Mouse (Mus musculus) liver, postnatal 0 days (tissue): ENCODE data around the gene Actl6a. TPM values are rescaled to one million over a fixed set of nuclear protein-coding genes. Genes with fewer than 3 reads are reported as not detected.

Source experiments
- ATAC-seq: fragments of 200-750 bp; cut with Nextera tagmentation; 2 replicates; pipeline ENCODE4 v1.8.0; 2017; ENCODE audit warnings: mild to moderate bottlenecking, moderate library complexity
- DNase-seq: peaks from one replicate; pipeline ENCODE4 v3.0.0-alpha.2; 2016
- H3K27ac ChIP-seq: fragments of 300-500 bp; sonication (generic); 2 replicates; pipeline ENCODE4 v1.5.1; 2014; ENCODE audit warnings: antibody characterized with exemption, moderate library complexity, mild to moderate bottlenecking, low read depth
- H3K27me3 ChIP-seq: fragments of 300-500 bp; sonication (generic); 2 replicates; pipeline ENCODE4 v1.6.1; 2014; ENCODE audit warnings: low read length, control low read depth, mixed read lengths; ENCODE audit not compliant: insufficient read depth
- H3K36me3 ChIP-seq: fragments of 300-500 bp; sonication (generic); replicated peaks from 2 replicates; pipeline ENCODE4 v1.6.1; 2014; ENCODE audit warnings: mild to moderate bottlenecking, control low read depth, low read length, moderate library complexity, mixed read lengths; ENCODE audit not compliant: insufficient read depth
- H3K4me1 ChIP-seq: fragments of 300-500 bp; sonication (generic); 2 replicates; pipeline ENCODE4 v1.6.1; 2014; ENCODE audit warnings: antibody characterized with exemption, mild to moderate bottlenecking, control low read depth; ENCODE audit not compliant: insufficient read depth
- H3K4me2 ChIP-seq: fragments of 300-500 bp; sonication (generic); 2 replicates; pipeline ENCODE4 v1.6.1; 2014; ENCODE audit warnings: low read depth, mild to moderate bottlenecking, low read length, moderate library complexity, mixed read lengths
- H3K4me3 ChIP-seq: fragments of 300-500 bp; sonication (generic); 2 replicates; pipeline ENCODE4 v1.5.1; 2014; ENCODE audit warnings: low read depth, low read length
- H3K9ac ChIP-seq: fragments of 300-500 bp; sonication (generic); replicated peaks from 2 replicates; pipeline ENCODE4 v1.6.1; 2014; ENCODE audit warnings: mild to moderate bottlenecking, moderate library complexity
- H3K9me3 ChIP-seq: fragments of 300-500 bp; sonication (generic); 2 replicates; pipeline ENCODE4 v1.6.1; 2016; ENCODE audit warnings: mild to moderate bottlenecking, control low read depth, low read length, mixed read lengths
- CTCF ChIP-seq: sonication (generic); IDR thresholded peaks from 2 replicates; pipeline ENCODE4 v1.5.1; 2016; ENCODE audit warnings: antibody characterized with exemption, low read depth
- EP300 ChIP-seq: IDR thresholded peaks from 2 replicates; pipeline ENCODE4 v1.6.1; 2016; ENCODE audit warnings: antibody characterized with exemption, low read depth, mild to moderate bottlenecking
- WGBS: fragments of 180-500 bp; shearing (Covaris S2); extraction: QIAGEN DNeasy Blood & Tissue Kit; methylation state at CpG from one replicate; pipeline ENCODE4 v1.1.7; 2014; ENCODE audit not compliant: insufficient replicate concordance; 5-methylcytosine and 5-hydroxymethylcytosine counted together
- polyA plus RNA-seq: library from polyadenylated mRNA; unstranded; fragments of >200 nt; fragmentation: Nextera tagmentation; extraction: Ambion mirVana; gene quantifications from 2 replicates; pipeline ENCODE4 v1.2.1, GENCODE M21; 2015

The Actl6a gene
- polyA plus RNA-seq, 1 experiment from 2014 or later, result 40.0 TPM

DNA sequence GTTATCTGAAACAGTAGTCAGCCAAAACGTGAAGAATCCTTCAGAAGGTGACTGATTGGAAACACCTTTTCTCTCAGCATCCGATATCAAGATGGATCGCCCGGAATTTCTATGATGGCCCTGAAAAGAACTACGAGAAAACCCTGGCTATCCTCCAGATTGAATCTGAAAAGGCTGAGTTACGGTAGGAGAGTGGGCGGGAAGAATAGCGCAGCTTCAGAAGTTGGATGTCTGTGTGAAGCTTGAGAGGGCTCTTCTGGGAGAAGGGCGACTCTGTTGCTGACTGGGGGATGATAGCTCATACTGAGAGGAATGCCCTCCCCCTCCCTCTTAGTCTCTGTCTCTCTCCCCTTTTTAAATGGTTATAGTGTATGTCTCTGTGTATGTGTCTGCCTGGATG lies 42.3 kb downstream of the Actl6a start:
- no peaks in the 10 kb centered on the region for H3K9me3 ChIP-seq
- ATAC-seq, result no peak
- 92% methylated on average over 9 of the region's 9 CpGs for WGBS

DNA sequence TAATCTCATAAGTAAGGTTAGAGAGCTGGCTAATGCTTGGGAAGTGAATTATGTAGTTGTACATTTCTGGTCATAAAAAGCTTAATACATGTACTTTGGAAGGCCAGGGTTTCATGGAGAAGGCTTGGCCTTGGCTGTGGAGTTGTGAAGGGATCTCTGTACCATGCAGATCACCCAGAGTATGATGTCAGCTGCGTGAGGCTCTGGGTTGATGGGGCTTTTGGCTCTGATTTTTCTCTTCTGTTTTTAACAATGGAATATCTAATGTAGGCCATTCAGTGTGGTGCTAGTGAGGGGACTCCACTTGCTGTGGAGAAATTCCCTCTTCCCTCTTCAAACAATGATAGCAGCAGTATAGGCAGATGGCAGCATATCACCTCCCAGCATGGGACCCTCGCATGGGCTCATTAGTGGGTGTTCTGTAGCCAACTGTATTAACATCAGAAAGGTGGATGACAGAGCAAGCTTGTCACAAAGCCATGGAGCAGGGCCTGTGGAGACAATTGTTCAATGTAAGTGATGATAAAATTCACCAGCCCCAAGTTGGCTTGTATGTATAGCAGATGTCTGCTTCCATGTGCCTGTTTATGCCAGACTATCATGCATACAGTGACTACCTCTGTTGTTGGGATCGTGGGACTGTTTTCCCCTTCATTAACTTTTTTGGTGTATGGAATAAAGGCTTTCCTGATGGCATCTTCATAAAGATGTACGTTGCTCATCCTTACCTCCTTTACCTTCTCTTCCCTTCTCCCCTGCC lies 43.9 kb downstream of the Actl6a start:
- TF ChIP-seq EP300 (no peak), CTCF (no peak)
- peaks cover 42% of the 10 kb centered on the region for H3K36me3 ChIP-seq
- ATAC-seq (no peak), DNase-seq (no peak)
- H3K9ac ChIP-seq, result no peak overlapping the region
- H3K4me1 ChIP-seq, result no peaks in the 10 kb centered on the region
- H3K9me3 ChIP-seq, result no peaks in the 10 kb centered on the region
- no peak overlapping the region for H3K4me2 ChIP-seq
- no peak overlapping the region for H3K27ac ChIP-seq
- no peaks in the 10 kb centered on the region for H3K27me3 ChIP-seq
- no peak overlapping the region for H3K4me3 ChIP-seq
- 85% methylated on average over 4 of the region's 4 CpGs for WGBS

More for the DNA sequence above, 42.3 kb downstream of the Actl6a start:
- no peak for DNase-seq
- TF ChIP-seq CTCF (no peak), EP300 (no peak)
- no peaks in the 10 kb centered on the region for H3K4me1 ChIP-seq
- H3K9ac ChIP-seq, result no peak overlapping the region
- H3K4me3 ChIP-seq, result no peak overlapping the region
- no peak overlapping the region for H3K27ac ChIP-seq
- H3K4me2 ChIP-seq, result no peak overlapping the region
- H3K36me3 ChIP-seq, result peaks cover 45% of the 10 kb centered on the region
- no peaks in the 10 kb centered on the region for H3K27me3 ChIP-seq

DNA sequence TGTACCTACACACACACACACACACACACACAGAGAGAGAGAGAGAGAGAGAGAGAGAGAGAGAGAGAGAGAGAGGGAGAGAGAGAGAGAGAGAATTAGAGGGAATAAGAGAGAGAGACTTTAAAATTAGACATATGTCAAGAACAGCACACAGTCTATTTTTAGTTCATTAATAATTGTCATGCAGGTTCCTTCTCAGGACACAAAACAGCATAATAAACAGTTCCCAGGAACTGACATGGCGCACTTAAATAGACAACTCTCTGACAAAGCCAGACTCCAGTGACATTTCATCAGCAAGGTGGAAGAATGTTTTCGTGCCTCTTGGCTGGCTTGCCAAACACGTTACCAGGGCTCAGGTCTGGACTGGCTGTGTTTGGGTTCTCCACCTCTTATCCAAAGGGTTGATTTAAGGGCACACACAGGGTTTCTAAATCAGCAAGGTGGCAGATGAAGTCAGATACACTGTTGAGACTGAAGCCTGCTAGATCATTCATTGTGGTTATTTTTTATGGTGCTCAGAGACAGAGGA lies 48.4 kb downstream of the Actl6a start:
- no peak for ATAC-seq
- DNase-seq, result no peak
- H3K4me2 ChIP-seq, result no peak overlapping the region
- no peaks in the 10 kb centered on the region for H3K9me3 ChIP-seq
- TF ChIP-seq EP300, result no peak
- TF ChIP-seq CTCF, result no peak
- WGBS, result 85% methylated on average over 3 of the region's 3 CpGs
- H3K27ac ChIP-seq, result no peak overlapping the region
- peaks cover 14% of the 10 kb centered on the region for H3K36me3 ChIP-seq
- H3K9ac ChIP-seq, result no peak overlapping the region
- no peak overlapping the region for H3K4me3 ChIP-seq
- no peaks in the 10 kb centered on the region for H3K4me1 ChIP-seq
- no peaks in the 10 kb centered on the region for H3K27me3 ChIP-seq

DNA sequence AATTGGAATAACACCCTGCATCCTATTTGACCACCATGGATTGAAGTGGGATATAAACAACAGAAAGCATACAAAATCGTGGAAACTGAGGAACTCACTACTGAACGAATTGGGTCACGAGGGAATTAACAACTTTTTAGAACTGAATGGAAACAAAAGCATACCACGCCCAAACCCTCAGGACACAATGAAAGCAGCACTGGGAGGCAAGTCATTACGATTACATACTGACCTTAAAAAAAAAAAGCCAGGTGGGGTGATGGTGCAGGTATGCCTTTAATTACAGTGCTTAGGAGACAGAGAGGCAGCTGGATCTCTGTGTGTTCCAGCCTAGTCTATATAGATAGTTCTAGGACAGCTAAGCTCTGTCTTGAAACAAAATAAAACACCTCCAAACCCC lies 53.1 kb downstream of the Actl6a start:
- H3K9ac ChIP-seq, result no peak overlapping the region
- H3K27ac ChIP-seq, result no peak overlapping the region
- no peaks in the 10 kb centered on the region for H3K9me3 ChIP-seq
- ATAC-seq (no peak), DNase-seq (no peak)
- H3K36me3 ChIP-seq, result no peaks in the 10 kb centered on the region
- no peaks in the 10 kb centered on the region for H3K4me1 ChIP-seq
- WGBS, result 76% methylated on average over 5 of the region's 5 CpGs
- TF ChIP-seq EP300 (no peak), CTCF (no peak)
- no peaks in the 10 kb centered on the region for H3K27me3 ChIP-seq
- no peak overlapping the region for H3K4me3 ChIP-seq
- no peak overlapping the region for H3K4me2 ChIP-seq

DNA sequence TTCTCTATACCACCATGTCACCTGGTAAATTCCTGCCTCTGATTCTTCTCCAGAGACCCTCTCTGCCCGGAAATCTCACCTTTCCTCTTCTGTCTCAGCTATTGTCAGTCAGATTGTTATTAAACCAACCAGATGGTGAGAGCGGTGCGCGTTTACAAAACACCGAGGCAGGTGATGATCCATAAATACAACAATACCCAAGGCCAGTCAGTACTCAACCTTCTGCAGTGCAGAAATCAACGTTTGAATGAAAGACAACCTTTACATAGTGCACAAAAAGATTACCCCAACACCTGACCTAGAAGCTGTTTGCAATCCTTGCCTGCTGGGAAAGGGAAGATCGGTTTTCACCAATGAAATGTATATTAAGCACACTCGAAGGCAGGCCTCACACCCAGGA lies 56.9 kb downstream of the Actl6a start:
- no peak overlapping the region for H3K4me3 ChIP-seq
- H3K4me2 ChIP-seq, result no peak overlapping the region
- H3K36me3 ChIP-seq, result no peaks in the 10 kb centered on the region
- H3K9ac ChIP-seq, result no peak overlapping the region
- DNase-seq (no peak), ATAC-seq (no peak)
- no peak overlapping the region for H3K27ac ChIP-seq
- 55% methylated on average over 8 of the region's 8 CpGs for WGBS
- H3K4me1 ChIP-seq, result no peaks in the 10 kb centered on the region
- H3K27me3 ChIP-seq, result no peaks in the 10 kb centered on the region
- no peak for TF ChIP-seq CTCF
- TF ChIP-seq EP300, result no peak
- H3K9me3 ChIP-seq, result no peaks in the 10 kb centered on the region

DNA sequence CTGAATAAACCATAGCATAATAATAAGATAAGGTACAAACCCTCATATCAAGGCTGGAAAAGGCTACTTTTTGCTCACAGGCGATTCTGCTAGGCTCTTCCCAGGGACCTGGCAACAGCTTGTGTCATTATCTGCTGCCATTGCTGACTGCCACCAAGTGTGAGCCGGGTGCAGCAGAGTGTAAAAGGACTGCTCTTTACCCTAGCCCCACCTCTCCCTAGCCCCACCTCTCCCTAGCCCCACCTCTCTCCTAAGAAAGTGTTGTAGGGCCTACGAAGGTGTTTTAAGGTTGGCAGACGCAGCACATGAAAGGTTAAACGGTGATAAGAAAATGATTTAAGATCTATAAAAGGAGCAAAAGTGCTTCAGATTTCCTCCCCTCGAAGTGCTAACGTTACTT lies 57.8 kb downstream of the Actl6a start:
- H3K9ac ChIP-seq, result no peak overlapping the region
- TF ChIP-seq EP300 (no peak), CTCF (no peak)
- ATAC-seq (no peak), DNase-seq (no peak)
- no peak overlapping the region for H3K4me3 ChIP-seq
- 49% methylated on average over 7 of the region's 7 CpGs for WGBS
- H3K4me1 ChIP-seq, result no peaks in the 10 kb centered on the region
- no peaks in the 10 kb centered on the region for H3K36me3 ChIP-seq
- H3K9me3 ChIP-seq, result no peaks in the 10 kb centered on the region
- no peaks in the 10 kb centered on the region for H3K27me3 ChIP-seq
- no peak overlapping the region for H3K27ac ChIP-seq
- no peak overlapping the region for H3K4me2 ChIP-seq
